Mouse (Mus musculus) heart, adult 2 months (tissue): Measurements from ENCODE around the gene D630039A03Rik. TPM values are rescaled to one million over a fixed set of nuclear protein-coding genes. Genes with fewer than 3 reads are reported as not detected.
A peak's percentile ranks its signal among the peaks of the same experiment; 100 is the strongest.

ENCODE experiments used
- DNase-seq, 2 experiments: peaks; one replicate each; pipeline ENCODE4 v3.0.0; 2021
- H3K27ac ChIP-seq: fragments of 200-600 bp; 2 replicates; pipeline ENCODE4 v1.8.1; 2022
- H3K27me3 ChIP-seq: fragments of 200-500 bp; 2 replicates; pipeline ENCODE4 v1.6.1; 2012; ENCODE audit warnings: mild to moderate bottlenecking, low read length, inconsistent platforms, mixed read lengths; ENCODE audit not compliant: control insufficient read depth, insufficient read depth
- H3K36me3 ChIP-seq: fragments of 200-500 bp; 2 replicates; pipeline ENCODE4 v1.6.1; 2012; ENCODE audit warnings: low read length, inconsistent platforms; ENCODE audit not compliant: control insufficient read depth, insufficient read depth
- H3K4me1 ChIP-seq: fragments of 200-500 bp; 2 replicates; pipeline ENCODE4 v1.6.1; 2011; ENCODE audit warnings: low read length; ENCODE audit not compliant: control insufficient read depth, insufficient read depth
- H3K4me3 ChIP-seq: fragments of 200-600 bp; 2 replicates; pipeline ENCODE4 v1.8.1; 2022
- H3K79me2 ChIP-seq: fragments of 200-500 bp; replicated peaks from 2 replicates; pipeline ENCODE4 v1.6.1; 2012; ENCODE audit warnings: mild to moderate bottlenecking, inconsistent platforms, low read length, moderate library complexity, mixed read lengths; ENCODE audit not compliant: control insufficient read depth, insufficient read depth
- H3K9ac ChIP-seq: fragments of 200-500 bp; 2 replicates; pipeline ENCODE4 v1.6.1; 2012; ENCODE audit warnings: low read depth, mild to moderate bottlenecking, control low read depth, inconsistent platforms, low read length, mixed read lengths
- CTCF ChIP-seq: fragments of 200-600 bp; IDR thresholded peaks from 2 replicates; pipeline ENCODE4 v1.8.1; 2022; ENCODE audit warnings: antibody characterized with exemption, mild to moderate bottlenecking, moderate library complexity
- EP300 ChIP-seq: fragments of 200-500 bp; IDR thresholded peaks from 2 replicates; pipeline ENCODE4 v1.6.1; 2011; ENCODE audit warnings: low read depth, low read length, control low read depth; ENCODE audit not compliant: insufficient read depth
- POLR2A ChIP-seq: fragments of 200-500 bp; IDR thresholded peaks from 2 replicates; pipeline ENCODE4 v1.6.1; 2011; ENCODE audit warnings: mild to moderate bottlenecking, low read depth, low read length, control low read depth; ENCODE audit not compliant: insufficient read depth
- WGBS: fragments of 180-500 bp; shearing (Covaris S2); methylation state at CpG from one replicate; pipeline ENCODE4 v1.1.7; 2018; 5-methylcytosine and 5-hydroxymethylcytosine counted together
- intact Hi-C: fragments of 180-260 bp; cut with DNase I; formaldehyde crosslinking; loops from one replicate; pipeline ENCODE4 v1.15.1; 2025
- polyA plus RNA-seq: library from polyadenylated mRNA; depleted of rRNA; stranded (reverse); fragments of >200 nt; gene quantifications from 2 replicates; pipeline ENCODE4 v1.2.3, GENCODE M21; 2012
- total RNA-seq, 2 experiments: library from RNA; stranded (reverse); gene quantifications; 2 replicates each; pipeline ENCODE4 v1.2.3; 2021

D630039A03Rik gene
- total and polyA plus RNA-seq, 3 experiments, result 0.13 to 0.31 (median 0.27) TPM

- no peak overlapping the region for H3K9ac ChIP-seq
- intact Hi-C loops, result no loop called here
- H3K79me2 ChIP-seq, result peaks cover 11% of the 10 kb centered on the region
- no peak for DNase-seq
- no peak for TF ChIP-seq CTCF
- no peak for TF ChIP-seq POLR2A
- no peak for TF ChIP-seq EP300
- WGBS, result 62% methylated on average over 3 of the region's 3 CpGs
- no peaks in the 10 kb centered on the region for H3K27me3 ChIP-seq
- no peak overlapping the region for H3K4me3 ChIP-seq
- peaks cover 22% of the 10 kb centered on the region for H3K4me1 ChIP-seq
- no peak overlapping the region for H3K27ac ChIP-seq
- peaks cover 39% of the 10 kb centered on the region for H3K36me3 ChIP-seq
Observed at GRCm38 (mm10) chr4:57884511-57884910, 31.6 kb downstream of the D630039A03Rik start.

DNA sequence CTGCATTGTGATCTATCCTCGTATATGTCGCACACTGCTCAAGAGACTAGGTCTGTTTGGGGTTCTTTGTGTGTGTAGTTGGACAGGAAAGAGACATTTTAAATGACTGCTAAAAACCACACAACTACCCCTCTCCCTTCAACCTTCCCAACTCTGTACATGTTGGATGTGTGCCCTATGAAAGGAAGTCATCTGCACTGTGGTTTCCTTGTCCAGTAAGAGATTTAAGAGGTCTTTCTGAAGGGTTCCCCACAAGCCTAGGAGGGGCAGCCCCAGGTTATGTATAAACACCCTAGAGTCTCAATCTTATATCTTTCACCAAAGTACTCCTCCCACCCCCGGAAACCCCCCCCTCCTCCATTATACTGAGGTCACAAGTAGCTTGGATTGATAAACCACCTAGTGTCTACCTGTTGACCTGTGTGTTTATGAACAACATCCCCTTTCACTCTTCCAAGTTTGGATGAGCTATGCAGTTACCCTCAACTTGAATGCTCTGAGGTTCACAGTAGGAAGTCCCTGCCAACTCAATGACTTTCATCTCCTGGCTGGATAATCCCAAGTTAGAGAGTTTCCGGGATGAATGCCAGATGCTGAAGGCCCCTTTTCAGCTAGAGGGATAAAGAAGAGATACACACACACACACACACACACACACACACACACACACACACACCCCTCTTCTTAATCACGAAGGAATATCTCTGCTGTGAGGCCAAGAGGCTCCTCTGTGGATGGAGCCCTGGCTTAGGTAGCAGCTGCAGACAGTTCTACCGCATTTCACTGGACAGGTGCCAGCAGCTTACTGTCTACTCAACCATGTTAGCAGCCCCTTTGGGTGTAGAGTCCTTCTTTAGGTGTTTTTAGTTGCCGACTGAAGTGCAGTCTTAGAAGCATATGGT, 32.3 kb downstream of the D630039A03Rik start:
- TF ChIP-seq EP300 (no peak), CTCF (no peak), POLR2A (no peak)
- Histone ChIP-seq H3K79me2 (peaks cover 11% of the 10 kb centered on the region), H3K9ac (no peak overlapping the region), H3K4me1 (peaks cover 22% of the 10 kb centered on the region), H3K27me3 (no peaks in the 10 kb centered on the region), H3K27ac (no peak overlapping the region), H3K4me3 (no peak overlapping the region), H3K36me3 (peaks cover 39% of the 10 kb centered on the region)
- WGBS, result 34% methylated on average over 7 of the region's 7 CpGs
- intact Hi-C loops, result no loop called here
- DNase-seq, result peak; percentile 35 to 44

GRCm38 (mm10) chr4:57879804-57880357, 36.2 kb downstream of the D630039A03Rik start:
- H3K27ac ChIP-seq, result no peak overlapping the region
- no peaks in the 10 kb centered on the region for H3K27me3 ChIP-seq
- no peak overlapping the region for H3K4me3 ChIP-seq
- peaks cover 16% of the 10 kb centered on the region for H3K4me1 ChIP-seq
- TF ChIP-seq EP300, result 0 out of 2 replicates have a peak, but pooled peaks have one; percentile 78
- TF ChIP-seq CTCF, result no peak; the same call in 1 of the 2 replicates
- H3K36me3 ChIP-seq, result peaks cover 32% of the 10 kb centered on the region; the same call in 1 of the 2 replicates
- H3K9ac ChIP-seq, result no peak overlapping the region
- intact Hi-C loops, result loop anchor here (2.0 kb wide), 3 partner anchors 25 to 207 kb away; no protein-coding TSS in a partner anchor
- peaks cover 10% of the 10 kb centered on the region for H3K79me2 ChIP-seq
- 12% methylated on average over 6 of the region's 6 CpGs for WGBS
- peak; percentile 76 to 86 for DNase-seq

GRCm38 (mm10) chr4:57879137-57879536, 37.0 kb downstream of the D630039A03Rik start:
- no peak for TF ChIP-seq CTCF
- TF ChIP-seq EP300, result no peak
- TF ChIP-seq POLR2A, result no peak
- intact Hi-C loops, result loop anchor here (2.0 kb wide), 1 partner anchor 206 kb away; no protein-coding TSS in a partner anchor

GRCm38 (mm10) chr4:57867454-57867853, 48.6 kb downstream of the D630039A03Rik start:
- H3K27ac ChIP-seq, result peak overlapping the region; percentile 71

More at GRCm38 (mm10) chr4:57879137-57879536, 37.0 kb downstream of the D630039A03Rik start:
- Histone ChIP-seq H3K27me3 (no peaks in the 10 kb centered on the region), H3K4me1 (peaks cover 13% of the 10 kb centered on the region), H3K4me3 (no peak overlapping the region), H3K27ac (no peak overlapping the region), H3K79me2 (peaks cover 10% of the 10 kb centered on the region), H3K9ac (no peak overlapping the region), H3K36me3 (peaks cover 28% of the 10 kb centered on the region; the same call in 1 of the 2 replicates)
- WGBS, result 80% methylated on average over 5 of the region's 5 CpGs
- DNase-seq, result no peak

GRCm38 (mm10) chr4:57866990-57867389, 49.1 kb downstream of the D630039A03Rik start:
- intact Hi-C loops, result no loop called here
- H3K27ac ChIP-seq, result peak overlapping the region; percentile 71

More at GRCm38 (mm10) chr4:57867454-57867853, 48.6 kb downstream of the D630039A03Rik start:
- Histone ChIP-seq H3K36me3 (peaks cover 28% of the 10 kb centered on the region), H3K4me3 (no peak overlapping the region), H3K79me2 (peaks cover 3% of the 10 kb centered on the region; the same call in 1 of the 2 replicates), H3K4me1 (peaks cover 21% of the 10 kb centered on the region), H3K27me3 (no peaks in the 10 kb centered on the region), H3K9ac (no peak overlapping the region)
- intact Hi-C loops, result no loop called here
- no peak for TF ChIP-seq EP300
- no peak for TF ChIP-seq POLR2A
- no peak for TF ChIP-seq CTCF
- peak; percentile 29 to 37 for DNase-seq
- WGBS, result 44% methylated on average over 10 of the region's 10 CpGs

More at GRCm38 (mm10) chr4:57866990-57867389, 49.1 kb downstream of the D630039A03Rik start:
- 37% methylated on average over 9 of the region's 9 CpGs for WGBS
- Histone ChIP-seq H3K27me3 (no peaks in the 10 kb centered on the region), H3K4me1 (peaks cover 23% of the 10 kb centered on the region), H3K4me3 (no peak overlapping the region), H3K9ac (no peak overlapping the region), H3K79me2 (peaks cover 3% of the 10 kb centered on the region; the same call in 1 of the 2 replicates), H3K36me3 (peaks cover 32% of the 10 kb centered on the region)
- no peak for TF ChIP-seq CTCF
- no peak for TF ChIP-seq POLR2A
- TF ChIP-seq EP300, result no peak
- peak in 1 of 2 experiments; percentile 18 for DNase-seq
